Mouse (Mus musculus) yolk sac, embryonic 10.5 days (tissue): ENCODE measurements around the gene Ppp2r5c.

ENCODE experiments used
- DNase-seq: peaks from one replicate; pipeline ENCODE4 v3.0.0-alpha.2; 2017; ENCODE audit warnings: low spot score

Ppp2r5c gene

DNA sequence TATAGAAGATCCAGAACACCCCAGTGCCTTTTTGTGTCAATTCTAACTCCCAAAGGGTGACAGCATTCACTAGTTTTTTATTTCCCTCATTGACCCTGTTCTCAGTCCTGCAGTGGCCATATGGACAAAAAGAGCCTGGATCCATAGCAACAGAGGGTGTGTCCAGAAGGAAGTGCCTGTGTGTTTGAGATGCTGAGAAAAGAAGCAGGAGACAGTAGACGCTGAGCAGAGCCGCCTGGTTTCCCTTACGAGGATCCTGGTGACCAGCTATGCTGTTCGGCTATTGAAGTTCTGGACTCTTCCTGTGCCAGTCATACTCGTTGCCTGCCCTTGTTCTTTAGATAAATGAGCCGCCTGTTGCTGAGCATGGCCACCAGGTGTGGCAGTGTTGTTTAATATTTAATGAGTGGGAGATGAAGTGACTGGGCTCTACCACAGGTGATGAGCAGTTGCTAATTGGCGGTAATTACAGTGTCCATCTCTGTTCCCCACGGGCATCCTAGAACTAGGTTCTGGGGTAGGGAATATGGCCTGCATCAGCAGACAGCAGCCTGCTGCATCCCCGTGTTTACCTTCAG lies 65.0 kb downstream of the Ppp2r5c start:
- DNase-seq: no peak

DNA sequence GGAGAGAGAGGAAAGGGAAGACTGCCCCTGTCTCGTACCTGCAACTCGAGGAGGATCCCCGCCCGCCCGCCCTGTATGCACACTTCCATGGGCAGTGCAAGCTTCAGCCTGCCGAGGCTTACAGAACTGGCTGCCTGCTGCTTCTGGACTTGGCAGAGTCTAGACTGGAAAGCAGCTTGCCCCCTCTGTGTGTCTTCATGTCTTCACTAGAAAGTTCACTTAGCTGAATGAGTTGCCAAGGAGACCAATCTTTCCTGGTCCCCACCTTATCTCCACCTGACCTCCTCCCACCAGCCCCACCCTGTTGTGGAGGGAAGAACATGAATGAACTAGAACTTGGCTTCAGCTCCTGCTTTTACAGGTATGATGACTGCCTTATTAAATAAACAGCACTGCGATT lies 66.0 kb downstream of the Ppp2r5c start:
- no peak for DNase-seq

- DNase-seq: no peak
These were observed 68.8 kb downstream of the Ppp2r5c start for GRCm38 (mm10) chr12:110515676-110516075.

- no peak for DNase-seq
These were observed 73.5 kb downstream of the Ppp2r5c start for GRCm38 (mm10) chr12:110520236-110520987.

DNA sequence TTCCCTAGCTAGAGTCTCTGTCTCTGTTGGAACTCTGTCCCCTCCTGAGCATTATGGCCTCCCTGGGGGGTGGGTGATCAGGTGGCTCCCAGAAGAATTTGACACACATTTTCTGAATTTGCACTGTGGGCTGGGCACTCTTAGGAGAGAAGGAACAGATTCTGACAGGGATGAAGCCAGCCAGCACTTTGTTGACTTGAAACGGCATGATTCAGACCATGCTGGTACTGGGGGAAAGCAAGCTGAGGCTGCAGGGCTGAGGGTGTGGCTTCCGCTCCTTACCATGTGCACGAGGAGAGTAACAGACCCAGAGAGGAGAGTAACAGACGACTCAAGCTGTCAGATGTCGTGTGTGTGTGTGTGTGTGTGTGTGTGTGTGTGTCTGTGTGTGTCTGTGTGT lies 76.6 kb downstream of the Ppp2r5c start:
- no peak for DNase-seq

GRCm38 (mm10) chr12:110532711-110533110 lies 85.8 kb downstream of the Ppp2r5c start:
- no peak for DNase-seq

- no peak for DNase-seq
These were observed 86.2 kb downstream of the Ppp2r5c start for GRCm38 (mm10) chr12:110533151-110533550.

GRCm38 (mm10) chr12:110533832-110534231 lies 86.9 kb downstream of the Ppp2r5c start:
- no peak for DNase-seq

GRCm38 (mm10) chr12:110535361-110535760 lies 88.4 kb downstream of the Ppp2r5c start:
- no peak for DNase-seq

GRCm38 (mm10) chr12:110537751-110538150 lies 90.8 kb downstream of the Ppp2r5c start:
- DNase-seq: no peak

GRCm38 (mm10) chr12:110539346-110539745 lies 92.4 kb downstream of the Ppp2r5c start:
- no peak for DNase-seq

DNA sequence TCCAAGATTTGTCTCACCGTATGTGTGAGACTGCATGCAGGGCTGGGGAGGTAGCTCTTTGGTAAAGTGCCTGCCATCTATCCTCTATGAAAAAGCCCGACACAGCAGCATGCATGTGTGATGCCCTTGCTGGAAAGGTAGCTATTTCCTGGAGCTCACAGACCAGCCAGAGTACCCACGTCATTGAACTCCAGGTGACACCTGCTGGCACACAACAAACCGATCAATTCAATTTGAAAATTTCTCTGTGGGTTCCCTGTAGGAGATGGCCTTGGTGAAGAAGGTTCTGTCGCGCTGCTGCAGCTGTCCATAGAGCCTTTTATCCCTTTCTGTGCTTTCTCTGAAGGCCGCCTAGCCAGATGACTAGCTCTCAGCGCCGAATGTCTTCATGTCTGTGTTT lies 92.9 kb downstream of the Ppp2r5c start:
- DNase-seq: no peak

GRCm38 (mm10) chr12:110540273-110540672 lies 93.4 kb downstream of the Ppp2r5c start:
- DNase-seq: no peak

DNA sequence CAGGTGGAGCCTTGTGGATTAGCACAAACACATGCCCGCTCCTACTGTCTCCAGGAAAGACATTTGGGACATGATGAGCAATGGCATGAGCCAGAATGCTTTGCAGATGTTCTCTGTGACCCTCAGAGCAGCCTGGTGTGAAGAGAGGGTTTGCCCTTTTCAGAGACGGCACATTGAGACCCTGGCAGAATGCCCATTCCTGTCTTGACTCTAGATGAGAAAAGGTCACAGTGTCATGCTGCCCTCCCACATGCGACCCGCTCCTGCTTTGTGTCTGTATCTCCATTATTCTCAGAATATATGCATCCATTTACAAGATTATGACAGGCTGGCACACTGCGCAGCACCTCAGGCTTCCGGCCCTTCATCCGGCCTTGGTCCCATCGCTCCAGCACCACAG lies 94.1 kb downstream of the Ppp2r5c start:
- DNase-seq: no peak

DNA sequence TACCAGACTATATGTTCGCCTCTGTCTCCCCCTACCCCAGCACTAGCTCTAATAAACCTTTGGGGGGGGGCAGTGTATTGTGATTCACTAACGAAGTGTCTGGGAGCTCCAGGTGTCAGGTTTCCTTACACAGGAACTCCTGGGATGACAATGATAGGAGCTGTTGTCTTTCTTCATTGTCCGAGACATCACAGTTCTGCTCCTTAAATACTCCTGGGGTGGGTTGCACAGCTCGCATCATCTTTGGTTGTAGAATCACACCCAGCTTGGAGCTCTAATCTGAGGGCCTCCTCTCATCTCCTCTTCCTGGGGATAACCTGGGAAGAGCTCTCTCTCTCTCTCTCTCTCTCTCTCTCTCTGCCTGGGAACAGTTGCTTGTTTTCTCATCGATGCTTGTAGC lies 94.6 kb downstream of the Ppp2r5c start:
- no peak for DNase-seq

DNA sequence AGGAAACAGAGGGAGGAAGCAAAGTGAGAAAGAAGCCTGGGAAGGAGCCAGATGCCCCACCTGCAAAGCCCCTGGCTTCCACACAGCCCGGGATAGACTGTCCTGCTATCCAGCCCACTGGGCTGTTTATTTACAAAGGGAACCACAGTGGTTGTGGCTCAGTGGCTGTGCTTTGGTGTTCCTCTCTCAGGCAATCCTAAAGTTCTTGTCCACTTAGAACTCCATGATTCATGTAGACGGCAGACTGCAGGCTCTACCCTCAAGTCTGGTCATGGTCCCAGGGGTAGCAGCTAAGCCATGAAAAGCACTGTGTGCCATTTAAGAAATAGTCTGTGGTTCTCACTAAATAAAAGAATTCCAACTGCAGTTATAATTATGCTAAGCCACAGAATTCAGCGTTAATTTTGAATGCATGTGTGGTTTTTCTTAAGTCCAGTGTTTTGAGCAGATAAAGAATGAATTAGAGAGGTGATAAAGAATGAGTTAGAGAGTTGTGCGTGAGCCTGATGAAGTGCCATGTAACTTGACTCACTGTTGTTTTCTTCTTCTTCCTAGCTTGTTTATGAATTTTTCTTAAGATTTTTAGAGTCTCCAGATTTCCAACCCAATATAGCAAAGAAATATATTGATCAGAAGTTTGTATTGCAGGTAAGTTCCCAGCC lies 98.3 kb downstream of the Ppp2r5c start:
- DNase-seq: no peak

DNA sequence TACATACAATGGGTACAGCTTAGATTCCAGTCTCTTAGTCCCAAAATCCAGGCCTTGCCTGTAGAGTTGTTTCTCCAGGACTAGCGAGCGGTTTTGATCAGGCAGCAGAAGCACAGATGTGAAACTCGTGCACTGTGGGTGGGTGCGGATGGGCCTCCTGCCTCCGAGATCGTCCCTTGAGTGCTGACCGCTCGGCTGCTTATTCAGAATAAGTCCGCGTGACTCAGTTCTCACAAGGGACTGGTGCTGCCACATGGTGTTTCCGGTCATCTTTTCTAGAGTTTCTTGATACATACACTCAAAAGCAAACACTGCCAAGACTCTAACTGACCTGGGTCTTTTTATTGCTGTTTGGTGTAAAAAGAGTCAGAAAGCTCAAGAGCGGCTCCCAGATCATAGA lies 100.7 kb downstream of the Ppp2r5c start:
- DNase-seq: no peak

DNA sequence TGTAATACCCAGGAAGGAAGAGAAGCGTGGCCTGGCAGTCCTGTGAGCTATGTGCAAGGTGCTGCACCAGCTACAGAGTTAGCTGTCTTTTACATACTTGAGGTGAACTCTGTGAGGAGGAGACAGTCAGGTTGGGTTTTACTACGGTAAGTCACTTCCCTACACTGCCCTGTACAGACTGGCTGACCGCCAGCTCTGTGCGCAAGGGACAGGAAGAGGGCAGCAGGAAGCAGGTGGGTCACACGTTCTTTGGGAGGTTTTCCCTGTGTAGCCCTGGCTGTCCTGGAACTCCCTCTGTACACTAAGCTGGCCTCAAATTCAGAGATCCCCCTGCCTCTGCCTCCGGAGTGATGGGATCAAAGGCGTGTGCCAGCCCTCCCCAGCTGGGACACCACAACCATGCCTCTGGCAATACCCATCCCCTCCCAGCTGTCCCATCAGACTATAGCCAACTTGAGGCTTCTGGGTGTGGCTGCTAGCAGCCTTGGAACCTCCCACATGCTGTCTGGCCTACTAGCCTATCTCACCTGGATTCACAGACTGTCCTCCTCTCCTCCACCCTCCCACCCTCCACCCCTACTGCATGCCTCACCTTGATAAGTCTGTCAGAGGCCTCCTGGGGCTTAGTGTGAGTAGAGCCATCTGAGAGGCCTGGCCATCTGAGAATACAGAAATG lies 102.7 kb downstream of the Ppp2r5c start:
- DNase-seq: no peak

DNA sequence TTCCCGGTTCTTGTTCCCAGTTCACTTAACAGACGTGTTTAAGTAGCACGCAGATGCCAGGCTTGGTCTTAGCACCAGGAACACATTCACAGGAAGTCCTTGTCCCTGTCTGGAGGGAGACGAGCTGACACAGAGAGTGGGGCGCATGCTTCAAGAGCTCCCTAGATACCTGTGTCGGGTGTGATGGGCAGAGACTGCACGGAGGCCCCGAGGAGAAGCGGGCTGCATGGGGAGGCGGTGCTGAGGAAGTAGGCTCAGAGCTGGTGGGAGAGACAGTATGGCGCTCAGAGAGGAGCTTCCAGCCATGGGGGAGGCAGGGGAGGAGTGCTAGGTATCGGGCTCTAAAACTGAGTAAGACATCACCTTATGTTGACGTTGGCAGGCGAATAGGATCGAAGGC lies 103.4 kb downstream of the Ppp2r5c start:
- DNase-seq: no peak

DNA sequence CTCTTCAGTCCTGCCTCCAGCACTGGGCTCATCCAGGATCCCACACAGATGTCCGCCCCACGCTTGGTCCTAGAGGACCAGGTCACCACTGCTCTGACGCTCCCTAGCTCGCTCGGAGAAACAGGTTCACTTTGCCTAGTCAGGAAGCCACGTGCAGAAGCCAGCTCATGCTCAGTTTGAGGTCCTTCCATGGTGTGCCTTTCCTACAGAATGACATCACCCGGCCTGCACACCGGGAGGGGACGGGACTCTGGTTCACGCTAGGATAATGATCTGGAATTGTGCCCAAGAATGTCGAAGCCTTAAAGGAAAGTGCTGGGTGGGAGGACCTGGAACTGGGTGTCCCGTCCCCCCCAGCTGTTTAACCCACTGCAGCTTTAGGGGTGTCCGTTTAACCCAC lies 105.2 kb downstream of the Ppp2r5c start:
- DNase-seq: no peak

DNA sequence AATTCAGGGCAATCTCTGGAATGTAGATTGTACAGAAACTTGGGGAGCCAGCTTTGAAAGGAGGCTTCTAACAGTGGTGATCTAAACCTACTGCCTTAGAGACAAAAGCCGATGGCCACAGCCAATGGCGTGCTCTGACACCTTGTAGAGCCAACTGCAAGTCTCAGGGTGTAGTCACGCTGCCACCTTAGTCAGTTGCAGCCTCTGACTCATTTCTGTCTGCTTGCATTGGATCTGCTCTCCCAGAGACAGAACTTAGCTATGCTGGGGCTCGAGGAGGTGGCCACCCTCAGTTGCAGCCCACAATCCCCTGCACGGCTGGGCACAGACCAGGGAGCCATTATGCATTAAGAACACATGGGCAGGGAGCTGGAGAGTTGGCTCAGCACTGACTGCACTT lies 106.4 kb downstream of the Ppp2r5c start:
- no peak for DNase-seq

GRCm38 (mm10) chr12:110555536-110556240 lies 108.8 kb downstream of the Ppp2r5c start:
- DNase-seq: no peak
